Mouse (Mus musculus): ENCODE data around the gene Nfu1. TPM values are rescaled to one million over a fixed set of nuclear protein-coding genes. Genes with fewer than 3 reads are reported as not detected.
A peak's percentile ranks its signal among the peaks of the same experiment; 100 is the strongest.
"Not testable (repeated sequence)": the region's sequence is repeated elsewhere in the genome, so short reads cannot be mapped to it uniquely, and the experiment has no call there.

Gene Nfu1
- polyA plus RNA-seq, 1 experiment from 2014 or later, result 95.3 TPM

DNA sequence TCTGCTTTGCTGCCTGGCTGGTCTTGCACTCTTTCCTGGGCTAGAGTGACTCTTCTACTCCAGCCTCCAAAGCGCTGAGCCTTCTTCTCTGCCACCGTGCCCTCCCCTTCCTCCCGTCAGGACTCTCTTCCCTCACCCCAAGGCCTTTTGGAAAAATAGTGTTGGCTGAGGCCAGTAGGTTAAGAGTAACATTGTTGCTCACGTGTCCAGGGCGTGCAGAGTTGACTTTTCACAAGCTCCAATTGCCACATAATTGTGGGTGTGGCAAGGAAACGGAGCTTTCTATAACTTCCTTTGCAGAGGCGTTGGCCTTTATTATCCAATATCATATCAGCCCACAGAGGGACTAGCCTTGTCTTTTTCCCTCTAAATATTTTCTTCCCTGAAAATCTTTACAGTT lies 17.9 kb downstream of the Nfu1 start:
- Histone ChIP-seq H3K36me3 (peaks cover 60% of the 10 kb centered on the region), H3K4me2 (replicated peaks) (no peak overlapping the region), H3K27ac (replicated peaks) (no peak overlapping the region), H3K27me3 (no peaks in the 10 kb centered on the region), H3K4me1 (no peaks in the 10 kb centered on the region), H3K9ac (no peak overlapping the region), H3K9me3 (replicated peaks) (no peaks in the 10 kb centered on the region), H3K4me3 (replicated peaks) (no peak overlapping the region)
- ATAC-seq (ENCODE audit: insufficient number of reproducible peaks, low FRiP score, low TSS enrichment, low read depth), result no peak
- 78% methylated on average over 7 of the region's 7 CpGs for WGBS

DNA sequence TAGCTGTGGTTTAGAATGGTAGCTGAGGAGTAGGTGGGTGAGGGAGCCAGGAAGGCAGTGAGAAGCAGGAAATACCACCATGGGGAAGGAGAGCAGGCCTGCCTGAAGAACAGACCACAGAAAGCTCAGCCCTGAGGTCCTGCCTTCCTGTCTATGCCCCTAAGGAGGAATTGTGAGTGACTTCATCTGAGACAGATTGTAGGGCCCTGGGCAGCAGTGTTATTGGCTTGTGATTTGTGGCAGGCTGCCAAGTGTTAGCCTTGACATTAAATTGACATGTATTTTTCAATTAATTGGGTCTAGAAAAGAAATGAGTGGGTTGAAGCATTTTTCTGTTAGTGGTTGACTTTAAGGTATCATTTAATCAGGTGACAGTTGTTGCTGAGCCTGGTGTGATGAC lies 19.8 kb downstream of the Nfu1 start:
- Histone ChIP-seq H3K27ac (replicated peaks) (no peak overlapping the region), H3K4me3 (replicated peaks) (no peak overlapping the region), H3K27me3 (no peaks in the 10 kb centered on the region), H3K36me3 (peaks cover 51% of the 10 kb centered on the region), H3K9ac (no peak overlapping the region), H3K4me2 (replicated peaks) (no peak overlapping the region), H3K9me3 (replicated peaks) (no peaks in the 10 kb centered on the region), H3K4me1 (no peaks in the 10 kb centered on the region)
- ATAC-seq (ENCODE audit: insufficient number of reproducible peaks, low FRiP score, low TSS enrichment, low read depth), result no peak

DNA sequence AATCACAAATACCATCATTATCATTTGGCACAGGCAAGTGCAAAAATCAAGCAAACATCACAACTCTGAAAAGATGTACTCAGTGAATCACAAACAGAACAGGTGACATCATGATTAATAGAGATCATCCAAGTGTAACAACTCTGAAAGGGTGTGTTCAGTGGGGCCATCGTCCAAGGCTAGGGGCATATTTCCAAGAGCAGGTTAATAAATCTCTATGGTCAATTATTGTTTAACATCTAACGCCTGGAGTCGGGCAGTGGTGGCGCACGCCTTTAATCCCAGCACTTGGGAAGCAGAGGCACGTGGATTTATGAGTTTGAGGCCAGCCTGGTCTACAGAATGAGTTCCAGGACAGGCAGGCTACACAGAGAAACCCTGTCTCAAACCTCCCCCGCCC lies 22.3 kb downstream of the Nfu1 start:
- H3K9ac ChIP-seq; H3K9me3 ChIP-seq (replicated peaks); H3K4me2 ChIP-seq (replicated peaks); H3K4me3 ChIP-seq (replicated peaks); H3K4me1 ChIP-seq; H3K27me3 ChIP-seq; ATAC-seq (ENCODE audit: insufficient number of reproducible peaks, low FRiP score, low TSS enrichment, low read depth); H3K27ac ChIP-seq (replicated peaks): not testable (repeated sequence)
- peaks cover 32% of the 10 kb centered on the region for H3K36me3 ChIP-seq
- WGBS, result 89% methylated on average over 7 of the region's 7 CpGs

DNA sequence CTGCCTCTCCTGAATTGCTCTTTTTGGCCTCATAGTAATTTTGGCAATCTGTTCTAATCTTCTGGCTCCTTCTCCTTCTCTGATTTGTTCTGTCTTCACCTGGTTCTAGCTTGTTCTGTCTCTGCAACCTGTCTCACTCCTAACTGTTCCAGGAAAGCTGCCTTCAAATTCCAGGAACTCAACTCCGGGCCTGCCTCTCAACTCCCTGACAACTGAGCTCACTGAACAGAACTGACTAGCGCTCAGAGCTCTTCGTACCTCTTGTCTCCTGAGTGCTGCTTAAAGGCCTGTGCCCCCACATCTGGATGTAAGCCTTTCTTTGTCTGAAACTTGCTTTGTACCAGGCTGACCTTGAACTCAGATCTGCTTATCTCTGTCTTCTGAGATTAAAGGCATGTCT lies 23.4 kb downstream of the Nfu1 start:
- Histone ChIP-seq H3K4me1 (no peaks in the 10 kb centered on the region), H3K9me3 (replicated peaks) (no peaks in the 10 kb centered on the region), H3K4me2 (replicated peaks) (no peak overlapping the region), H3K4me3 (replicated peaks) (no peak overlapping the region), H3K27ac (replicated peaks) (no peak overlapping the region), H3K27me3 (no peaks in the 10 kb centered on the region), H3K9ac (no peak overlapping the region), H3K36me3 (peaks cover 26% of the 10 kb centered on the region)
- ATAC-seq (ENCODE audit: insufficient number of reproducible peaks, low FRiP score, low TSS enrichment, low read depth), result no peak
- 88% methylated on average over 3 of the region's 3 CpGs for WGBS

DNA sequence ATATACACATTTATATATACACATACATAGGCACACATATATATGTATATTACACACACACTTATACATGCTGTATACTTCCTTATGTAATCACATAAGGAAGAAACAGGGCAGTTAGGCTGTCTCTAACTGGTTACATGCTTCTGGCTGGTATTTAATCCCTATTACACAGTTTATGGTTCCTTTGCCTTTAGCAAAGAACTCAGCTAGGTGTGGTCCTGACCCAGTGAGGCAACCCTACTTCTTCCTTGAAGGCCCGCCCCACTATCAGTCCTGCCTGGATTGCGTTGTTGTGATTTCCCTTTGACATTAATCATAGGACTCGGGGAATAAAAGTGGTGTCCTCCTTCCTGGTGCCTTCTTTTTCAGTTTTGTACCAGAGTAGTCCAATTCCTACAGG lies 25.4 kb downstream of the Nfu1 start:
- no peak overlapping the region for H3K4me3 ChIP-seq (replicated peaks)
- 81% methylated on average over 3 of the region's 3 CpGs for WGBS
- ATAC-seq (ENCODE audit: insufficient number of reproducible peaks, low FRiP score, low TSS enrichment, low read depth), result no peak
- H3K36me3 ChIP-seq, result peaks cover 16% of the 10 kb centered on the region
- no peak overlapping the region for H3K4me2 ChIP-seq (replicated peaks)
- H3K9me3 ChIP-seq (replicated peaks), result no peaks in the 10 kb centered on the region
- H3K9ac ChIP-seq, result no peak overlapping the region
- no peaks in the 10 kb centered on the region for H3K4me1 ChIP-seq
- no peak overlapping the region for H3K27ac ChIP-seq (replicated peaks)
- no peaks in the 10 kb centered on the region for H3K27me3 ChIP-seq

DNA sequence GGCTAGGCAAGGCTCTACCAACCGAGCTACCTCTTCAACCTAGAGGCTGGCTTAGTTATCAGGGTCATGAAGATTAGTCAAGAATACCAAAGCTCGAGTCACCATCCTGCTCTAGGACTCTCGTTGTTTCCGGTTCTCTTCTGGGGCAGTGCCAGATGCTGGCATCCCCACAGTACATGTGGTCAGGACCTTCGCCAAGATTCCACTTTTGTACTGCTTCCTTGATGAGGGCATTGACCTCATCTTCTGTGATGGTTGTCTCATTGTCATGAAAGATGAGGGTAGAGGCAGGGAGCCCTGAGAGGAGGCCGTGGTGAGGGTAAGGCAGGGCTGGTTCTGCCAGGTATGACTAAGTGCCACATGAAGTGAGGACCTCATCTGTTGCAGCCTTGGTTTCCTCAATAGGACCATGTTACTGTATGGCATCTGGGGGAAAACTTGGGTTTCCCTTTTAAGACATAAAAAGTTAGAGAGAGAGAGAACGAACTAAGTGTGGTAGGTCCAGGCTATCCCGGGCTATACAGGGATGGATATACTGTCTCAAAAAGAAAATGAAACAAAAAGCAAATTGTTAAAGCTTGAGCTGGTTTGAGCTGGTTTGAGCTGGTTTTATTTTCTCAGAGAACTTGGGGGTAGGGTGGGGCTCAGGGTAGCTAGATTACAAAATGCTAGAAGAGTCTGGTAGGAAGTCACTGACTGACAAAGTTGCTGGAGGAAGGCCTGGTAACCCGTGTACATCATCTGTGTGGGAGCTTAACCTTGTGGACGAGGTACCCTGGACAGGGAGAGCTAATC lies 29.0 kb downstream of the Nfu1 start:
- H3K4me2 ChIP-seq (replicated peaks), result no peak overlapping the region

DNA sequence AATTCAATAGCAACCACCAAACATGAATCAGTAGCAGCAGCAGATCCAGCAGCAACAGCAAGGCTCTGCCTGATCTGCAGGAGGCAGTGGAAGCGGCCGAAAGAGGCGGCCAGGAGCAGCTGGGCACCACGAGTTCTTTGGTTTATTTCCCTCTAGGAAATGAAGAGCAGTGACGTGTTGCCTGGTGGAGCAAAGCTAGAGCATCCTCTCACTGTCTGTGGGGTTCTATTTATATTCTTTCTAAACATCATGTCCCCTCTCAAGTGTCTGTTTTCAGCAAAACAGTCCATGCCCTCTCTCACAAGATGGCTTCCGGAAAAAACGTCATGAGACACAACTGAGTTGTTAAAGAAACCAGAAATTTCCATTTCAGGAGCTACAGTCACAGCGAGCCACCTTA lies 30.1 kb downstream of the Nfu1 start:
- H3K36me3 ChIP-seq, result no peaks in the 10 kb centered on the region
- peaks cover 15% of the 10 kb centered on the region for H3K4me1 ChIP-seq
- ATAC-seq (ENCODE audit: insufficient number of reproducible peaks, low FRiP score, low TSS enrichment, low read depth), result no peak
- no peaks in the 10 kb centered on the region for H3K9me3 ChIP-seq (replicated peaks)
- H3K27ac ChIP-seq (replicated peaks), result no peak overlapping the region
- H3K9ac ChIP-seq, result no peak overlapping the region
- WGBS, result 85% methylated on average over 8 of the region's 8 CpGs
- no peaks in the 10 kb centered on the region for H3K27me3 ChIP-seq
- no peak overlapping the region for H3K4me3 ChIP-seq (replicated peaks)
- H3K4me2 ChIP-seq (replicated peaks), result no peak overlapping the region

More for the DNA sequence above, 29.0 kb downstream of the Nfu1 start:
- 71% methylated on average over 10 of the region's 10 CpGs for WGBS
- Histone ChIP-seq H3K4me3 (replicated peaks) (no peak overlapping the region), H3K9ac (no peak overlapping the region), H3K36me3 (no peaks in the 10 kb centered on the region), H3K9me3 (replicated peaks) (no peaks in the 10 kb centered on the region), H3K27me3 (no peaks in the 10 kb centered on the region), H3K27ac (replicated peaks) (no peak overlapping the region), H3K4me1 (peaks cover 7% of the 10 kb centered on the region; the same call in 1 of the 2 replicates)
- ATAC-seq (ENCODE audit: insufficient number of reproducible peaks, low FRiP score, low TSS enrichment, low read depth), result no peak

DNA sequence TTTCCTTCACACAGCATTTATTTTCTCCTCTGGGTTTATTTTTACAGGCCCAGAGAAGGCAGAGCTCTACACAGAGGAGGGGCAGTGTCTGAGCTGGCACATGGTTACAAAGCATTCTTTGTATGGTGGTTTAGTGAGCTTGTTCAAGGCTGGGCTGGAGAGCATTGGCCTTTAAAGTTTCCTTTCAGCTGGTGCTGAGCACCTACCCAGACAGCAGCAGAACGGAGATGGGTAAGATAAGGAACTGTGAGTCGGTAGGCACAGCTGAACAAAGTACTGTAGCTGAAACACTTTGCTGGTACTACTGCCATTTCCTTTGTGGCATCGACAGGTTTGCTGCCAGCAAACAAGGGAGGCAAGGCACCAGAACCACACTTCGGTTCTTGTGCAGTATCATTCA lies 31.9 kb downstream of the Nfu1 start:
- Histone ChIP-seq H3K9me3 (replicated peaks) (no peaks in the 10 kb centered on the region), H3K4me2 (replicated peaks) (no peak overlapping the region), H3K4me3 (replicated peaks) (no peak overlapping the region), H3K27me3 (no peaks in the 10 kb centered on the region), H3K4me1 (peaks cover 21% of the 10 kb centered on the region), H3K36me3 (no peaks in the 10 kb centered on the region), H3K27ac (replicated peaks) (peak overlapping the region; percentile 100), H3K9ac (no peak overlapping the region)
- no peak for ATAC-seq (ENCODE audit: insufficient number of reproducible peaks, low FRiP score, low TSS enrichment, low read depth)
- 66% methylated on average over 4 of the region's 4 CpGs for WGBS

DNA sequence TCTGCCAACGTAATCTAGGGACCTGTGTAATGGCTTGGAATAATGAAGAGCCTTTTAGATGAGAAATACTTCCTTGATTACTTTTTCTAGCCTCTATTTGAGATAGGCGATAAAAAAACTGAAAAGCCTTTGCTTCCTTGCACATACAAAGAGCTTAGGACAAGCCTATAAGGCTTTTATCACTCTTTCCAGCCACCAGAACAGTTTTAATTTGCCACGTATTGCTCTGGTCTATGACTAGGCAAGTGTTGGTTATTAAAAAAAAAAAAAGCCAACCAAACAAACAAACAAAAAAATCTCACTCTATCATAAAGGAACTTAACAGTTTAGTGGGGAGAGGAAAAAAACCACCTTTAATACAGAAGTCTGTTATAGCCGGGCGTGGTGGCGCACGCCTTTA lies 32.4 kb downstream of the Nfu1 start:
- 86% methylated on average over 7 of the region's 7 CpGs for WGBS
- peak overlapping the region; percentile 61 for H3K4me2 ChIP-seq (replicated peaks)

DNA sequence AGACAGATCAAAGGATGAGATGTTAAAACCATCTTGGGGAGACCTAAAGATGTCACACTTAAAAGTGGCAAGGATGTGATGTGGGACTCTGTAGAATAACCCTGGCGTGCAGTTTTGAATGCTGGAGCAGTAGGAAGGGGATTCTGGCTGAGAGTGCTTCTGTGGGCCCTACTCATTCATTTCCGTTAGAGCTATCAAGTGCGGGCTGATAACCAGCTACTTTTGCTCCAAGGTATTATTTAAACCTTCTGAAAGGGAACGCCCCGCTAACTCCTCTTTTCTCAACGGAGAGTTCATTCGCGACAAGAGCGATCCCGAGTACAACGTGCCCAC lies 32.9 kb downstream of the Nfu1 start:
- H3K4me2 ChIP-seq (replicated peaks), result peak overlapping the region; percentile 61
- H3K9ac ChIP-seq, result peak overlapping the region; percentile 84
- no peak for ATAC-seq (ENCODE audit: insufficient number of reproducible peaks, low FRiP score, low TSS enrichment, low read depth)
- H3K9me3 ChIP-seq (replicated peaks), result no peaks in the 10 kb centered on the region
- peak overlapping the region; percentile 100 for H3K27ac ChIP-seq (replicated peaks)
- no peaks in the 10 kb centered on the region for H3K36me3 ChIP-seq
- 0% methylated on average over 11 of the region's 11 CpGs for WGBS
- H3K4me3 ChIP-seq (replicated peaks), result peak overlapping the region; percentile 95
- peaks cover 21% of the 10 kb centered on the region for H3K4me1 ChIP-seq
- no peaks in the 10 kb centered on the region for H3K27me3 ChIP-seq

More for the DNA sequence above, 32.4 kb downstream of the Nfu1 start:
- Histone ChIP-seq H3K9me3 (replicated peaks) (no peaks in the 10 kb centered on the region), H3K36me3 (no peaks in the 10 kb centered on the region), H3K4me3 (replicated peaks) (0 out of 2 replicates have a peak overlapping the region, but pooled peaks have one; percentile 95), H3K4me1 (peaks cover 21% of the 10 kb centered on the region), H3K27me3 (no peaks in the 10 kb centered on the region), H3K9ac (no peak overlapping the region), H3K27ac (replicated peaks) (peak overlapping the region; percentile 100)
- no peak for ATAC-seq (ENCODE audit: insufficient number of reproducible peaks, low FRiP score, low TSS enrichment, low read depth)

DNA sequence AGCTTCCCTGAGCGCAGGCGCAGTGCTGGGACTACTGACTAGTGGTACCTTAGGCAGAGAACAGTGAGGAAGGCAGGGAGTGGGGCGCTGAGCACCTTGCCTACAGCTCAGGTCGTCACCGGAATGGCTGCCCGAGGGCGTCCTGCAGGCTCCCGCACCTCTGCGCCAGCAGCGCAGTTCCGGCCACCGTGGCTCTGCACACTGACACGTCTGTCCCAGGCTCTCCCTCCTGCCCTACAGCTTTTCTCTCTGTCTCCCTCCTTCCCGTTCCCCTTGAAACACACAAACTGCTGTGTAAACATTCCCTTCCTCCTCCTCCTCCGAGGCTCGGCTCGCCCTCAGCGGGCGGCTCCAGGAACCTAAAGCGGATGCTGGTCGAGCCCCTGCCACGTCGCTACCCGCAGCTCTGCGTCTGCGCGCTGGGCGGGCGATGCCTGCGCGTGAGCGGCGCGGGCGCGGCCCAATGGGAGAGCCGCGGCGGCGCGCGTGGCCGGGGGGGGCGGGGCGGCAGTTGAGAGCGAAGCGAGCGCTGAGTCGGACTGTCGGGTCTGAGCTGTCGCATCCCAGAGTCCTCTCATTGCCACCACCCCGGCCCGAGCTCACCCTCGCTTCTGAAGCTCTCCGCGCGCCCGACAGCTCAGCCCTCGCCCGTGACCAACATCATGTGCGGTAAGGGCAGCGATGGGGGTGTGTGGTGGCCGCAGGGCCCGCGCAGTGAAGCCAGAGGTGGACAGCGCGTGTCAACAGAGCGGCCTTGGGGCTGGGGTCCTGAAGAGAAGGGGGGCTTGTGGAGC lies 33.5 kb downstream of the Nfu1 start, which contains the start of gene Gfpt1:
Gene Gfpt1, plus strand, starts transcription at position 510 of the 794 bp plus-strand sequence.
- peak within 1 kb of the TSS; percentile 94 for H3K9ac ChIP-seq
- WGBS, result under 1% methylated on average over 61 of the region's 68 CpGs
- ATAC-seq (ENCODE audit: insufficient number of reproducible peaks, low FRiP score, low TSS enrichment, low read depth), result peak; percentile 98

More for the DNA sequence above, 33.5 kb downstream of the Nfu1 start, which contains the start of gene Gfpt1:
- Histone ChIP-seq H3K9me3 (replicated peaks) (no peaks in the 10 kb centered on the region), H3K27me3 (no peaks in the 10 kb centered on the region), H3K27ac (replicated peaks) (peak within 1 kb of the TSS; percentile 100), H3K4me2 (replicated peaks) (peak within 1 kb of the TSS; percentile 61), H3K4me3 (replicated peaks) (peak within 1 kb of the TSS; percentile 95), H3K36me3 (no peaks in the 10 kb centered on the region), H3K4me1 (peaks cover 21% of the 10 kb centered on the region)

All from embryonic facial prominence, embryonic 15.5 days (tissue).